Mouse (Mus musculus) MEL (cell line): ENCODE data around the gene Eif4g1. TPM values are rescaled to one million over a fixed set of nuclear protein-coding genes. Genes with fewer than 3 reads are reported as not detected.

Source experiments
- DNase-seq: peaks from one replicate; pipeline ENCODE4 v3.0.0; 2011; ENCODE audit warnings: low read depth, low spot score
- H3K27ac ChIP-seq: 2 replicates; pipeline ENCODE4 v1.5.1; 2012; ENCODE audit warnings: low read depth, mild to moderate bottlenecking, control low read depth, low read length, moderate library complexity; ENCODE audit not compliant: control insufficient read depth
- H3K27me3 ChIP-seq, 2 experiments: fragments of 150-350 bp in 1 of 2; sonication (generic) in 1 of 2; 2 replicates each; pipeline ENCODE4 v1.6.1; 2012; ENCODE audit warnings: low read length in 2 of 2, mild to moderate bottlenecking in 2 of 2, improper control_type of control experiment in 1 of 2, moderate library complexity in 1 of 2; ENCODE audit not compliant: insufficient read depth in 2 of 2, control insufficient read depth in 1 of 2
- H3K36me3 ChIP-seq, 2 experiments: 2 replicates each; pipeline ENCODE4 v1.6.1; 2012 to 2014; ENCODE audit warnings: low read length in 2 of 2, improper control_type of control experiment in 1 of 2, inconsistent platforms in 1 of 2, mild to moderate bottlenecking in 1 of 2; ENCODE audit not compliant: insufficient read depth in 2 of 2, control insufficient read depth in 1 of 2
- H3K4me1 ChIP-seq, 2 experiments: fragments of 150-350 bp in 1 of 2; sonication (generic) in 1 of 2; 2 replicates each; pipeline ENCODE4 v1.6.1; 2012; ENCODE audit warnings: low read length in 2 of 2, improper control_type of control experiment in 1 of 2, mild to moderate bottlenecking in 1 of 2; ENCODE audit not compliant: insufficient read depth in 2 of 2, control insufficient read depth in 1 of 2
- H3K4me3 ChIP-seq, 2 experiments: fragments of 150-350 bp in 1 of 2; sonication (generic) in 1 of 2; 2 replicates each; pipeline ENCODE4 v1.5.1; 2012; ENCODE audit warnings: low read depth in 2 of 2, low read length in 2 of 2, mild to moderate bottlenecking in 2 of 2, moderate library complexity in 2 of 2, control low read depth in 1 of 2, improper control_type of control experiment in 1 of 2; ENCODE audit not compliant: control insufficient read depth in 1 of 2, insufficient read depth in 1 of 2
- H3K79me2 ChIP-seq: 2 replicates; pipeline ENCODE4 v1.6.1; 2012; ENCODE audit warnings: mild to moderate bottlenecking, low read length, moderate library complexity; ENCODE audit not compliant: control insufficient read depth, poor library complexity, insufficient read depth
- H3K9ac ChIP-seq: 2 replicates; pipeline ENCODE4 v1.6.1; 2012; ENCODE audit warnings: low read depth, mild to moderate bottlenecking, control low read depth, low read length, moderate library complexity; ENCODE audit not compliant: control insufficient read depth, poor library complexity, severe bottlenecking
- H3K9me3 ChIP-seq: fragments of 150-350 bp; sonication (generic); replicated peaks from 2 replicates; pipeline ENCODE4 v1.6.1; 2012; ENCODE audit warnings: mild to moderate bottlenecking, low read length, improper control_type of control experiment, moderate library complexity; ENCODE audit not compliant: insufficient read depth
- BHLHE40 ChIP-seq: IDR thresholded peaks from 2 replicates; pipeline ENCODE4 v1.6.1; 2012; ENCODE audit warnings: low read depth, mild to moderate bottlenecking, inconsistent platforms, low read length, improper control_type of control experiment, borderline replicate concordance
- CHD1 ChIP-seq: IDR thresholded peaks from 2 replicates; pipeline ENCODE4 v1.6.1; 2012; ENCODE audit warnings: low read depth, mild to moderate bottlenecking, inconsistent platforms, low read length, improper control_type of control experiment
- CHD2 ChIP-seq: IDR thresholded peaks from 2 replicates; pipeline ENCODE4 v1.6.1; 2011; ENCODE audit warnings: low read length, improper control_type of control experiment
- CTCF ChIP-seq, 3 experiments: IDR thresholded peaks in 2 of 3; conservative IDR thresholded peaks in 1 of 3; 2 replicates each; pipeline ENCODE4 v1.5.1; 2011 to 2012; ENCODE audit warnings: low read length in 3 of 3, low read depth in 2 of 3, mild to moderate bottlenecking in 2 of 3, improper control_type of control experiment in 1 of 3, inconsistent platforms in 1 of 3, mixed read lengths in 1 of 3, moderate library complexity in 1 of 3; ENCODE audit not compliant: control insufficient read depth in 1 of 3, insufficient read depth in 1 of 3, poor library complexity in 1 of 3, severe bottlenecking in 1 of 3
- E2F4 ChIP-seq: IDR thresholded peaks from 2 replicates; pipeline ENCODE4 v1.6.1; 2011; ENCODE audit warnings: low read depth, low read length, improper control_type of control experiment, borderline replicate concordance
- ELF1 ChIP-seq: IDR thresholded peaks from 2 replicates; pipeline ENCODE4 v1.6.1; 2014; ENCODE audit warnings: low read depth, mild to moderate bottlenecking, inconsistent platforms, low read length, improper control_type of control experiment, moderate library complexity
- EP300 ChIP-seq, 2 experiments: IDR thresholded peaks; 2 replicates each; pipeline ENCODE4 v1.6.1; 2011; ENCODE audit warnings: improper control_type of control experiment in 2 of 2, low read length in 2 of 2, low read depth in 1 of 2, mild to moderate bottlenecking in 1 of 2
- ETS1 ChIP-seq: IDR thresholded peaks from 2 replicates; pipeline ENCODE4 v1.6.1; 2012; ENCODE audit warnings: low read depth, mild to moderate bottlenecking, inconsistent platforms, low read length, improper control_type of control experiment, moderate library complexity
- HCFC1 ChIP-seq: IDR thresholded peaks from 2 replicates; pipeline ENCODE4 v1.6.1; 2012; ENCODE audit warnings: low read depth, mild to moderate bottlenecking, inconsistent platforms, low read length, improper control_type of control experiment, moderate library complexity
- MEF2A ChIP-seq: IDR thresholded peaks from 2 replicates; pipeline ENCODE4 v1.6.1; 2014; ENCODE audit warnings: low read depth, mild to moderate bottlenecking, inconsistent platforms, low read length, improper control_type of control experiment; ENCODE audit not compliant: poor library complexity, insufficient replicate concordance, severe bottlenecking; ENCODE audit errors: extremely low read depth
- MYB ChIP-seq: IDR thresholded peaks from 2 replicates; pipeline ENCODE4 v1.6.1; 2011; ENCODE audit warnings: mild to moderate bottlenecking, low read depth, low read length, improper control_type of control experiment
- MYC ChIP-seq: IDR thresholded peaks from 2 replicates; pipeline ENCODE4 v1.6.1; 2011; ENCODE audit warnings: low read depth, mild to moderate bottlenecking, low read length, improper control_type of control experiment, moderate library complexity
- NELFE ChIP-seq: IDR thresholded peaks from 2 replicates; pipeline ENCODE4 v1.6.1; 2011; ENCODE audit warnings: low read depth, low read length, improper control_type of control experiment
- NRF1 ChIP-seq: IDR thresholded peaks from 2 replicates; pipeline ENCODE4 v1.6.1; 2014; ENCODE audit warnings: low read depth, mild to moderate bottlenecking, inconsistent platforms, low read length, improper control_type of control experiment, moderate library complexity; ENCODE audit not compliant: poor library complexity, insufficient read depth, severe bottlenecking
- POLR2A ChIP-seq, 2 experiments: IDR thresholded peaks; 2 replicates each; pipeline ENCODE4 v1.6.1; 2011 to 2012; ENCODE audit warnings: low read length in 2 of 2, mild to moderate bottlenecking in 2 of 2, control low read depth in 1 of 2, improper control_type of control experiment in 1 of 2, low read depth in 1 of 2, moderate library complexity in 1 of 2; ENCODE audit not compliant: control insufficient read depth in 1 of 2, insufficient read depth in 1 of 2, poor library complexity in 1 of 2
- POLR2AphosphoS2 ChIP-seq: IDR thresholded peaks from 2 replicates; pipeline ENCODE4 v1.6.1; 2011; ENCODE audit warnings: low read length, improper control_type of control experiment
- RAD21 ChIP-seq: IDR thresholded peaks from 2 replicates; pipeline ENCODE4 v1.6.1; 2011; ENCODE audit warnings: mild to moderate bottlenecking, low read depth, low read length, improper control_type of control experiment
- RCOR1 ChIP-seq: IDR thresholded peaks from 2 replicates; pipeline ENCODE4 v1.6.1; 2012; ENCODE audit warnings: low read depth, mild to moderate bottlenecking, inconsistent platforms, low read length, improper control_type of control experiment
- SIN3A ChIP-seq: IDR thresholded peaks from 2 replicates; pipeline ENCODE4 v1.6.1; 2012; ENCODE audit warnings: low read length, improper control_type of control experiment, inconsistent platforms
- SMC3 ChIP-seq: IDR thresholded peaks from 2 replicates; pipeline ENCODE4 v1.6.1; 2011; ENCODE audit warnings: low read depth, low read length, improper control_type of control experiment
- TAL1 ChIP-seq: IDR thresholded peaks from 2 replicates; pipeline ENCODE4 v1.6.1; 2012; ENCODE audit warnings: mild to moderate bottlenecking, inconsistent platforms, low read length, moderate library complexity, mixed read lengths
- TBP ChIP-seq: IDR thresholded peaks from 2 replicates; pipeline ENCODE4 v1.8.0; 2011; ENCODE audit warnings: low read depth, low read length, improper control_type of control experiment
- TCF12 ChIP-seq: IDR thresholded peaks from 2 replicates; pipeline ENCODE4 v1.6.1; 2014; ENCODE audit warnings: low read depth, mild to moderate bottlenecking, inconsistent platforms, low read length, improper control_type of control experiment, moderate library complexity
- UBTF ChIP-seq: IDR thresholded peaks from 2 replicates; pipeline ENCODE4 v1.6.1; 2012; ENCODE audit warnings: low read depth, mild to moderate bottlenecking, inconsistent platforms, low read length, improper control_type of control experiment, moderate library complexity, borderline replicate concordance; ENCODE audit not compliant: insufficient read depth
- USF1 ChIP-seq: IDR thresholded peaks from 2 replicates; pipeline ENCODE4 v1.6.1; 2014; ENCODE audit warnings: low read depth, mild to moderate bottlenecking, inconsistent platforms, low read length, improper control_type of control experiment, moderate library complexity
- USF2 ChIP-seq, 2 experiments: IDR thresholded peaks; 2 replicates each; pipeline ENCODE4 v1.6.1; 2011 to 2012; ENCODE audit warnings: improper control_type of control experiment in 2 of 2, low read length in 2 of 2, borderline replicate concordance in 1 of 2, inconsistent platforms in 1 of 2, low read depth in 1 of 2, mild to moderate bottlenecking in 1 of 2; ENCODE audit not compliant: insufficient read depth in 1 of 2
- ZC3H11A ChIP-seq: IDR thresholded peaks from 2 replicates; pipeline ENCODE4 v1.6.1; 2012; ENCODE audit warnings: low read depth, mild to moderate bottlenecking, inconsistent platforms, low read length, improper control_type of control experiment
- ZMIZ1 ChIP-seq: IDR thresholded peaks from 2 replicates; pipeline ENCODE4 v1.6.1; 2012; ENCODE audit warnings: low read depth, mild to moderate bottlenecking, inconsistent platforms, low read length, improper control_type of control experiment, moderate library complexity
- polyA plus RNA-seq, 2 experiments: library from polyadenylated mRNA; stranded (reverse) in 1 of 2; unstranded in 1 of 2; fragments of >175 nt in 1 of 2; fragments of >200 nt in 1 of 2; gene quantifications; 2 replicates each; pipeline versions ENCODE4 v1.2.1 to v1.2.4; 2012; ENCODE audit warnings: low replicate concordance in 2 of 2, low read depth in 1 of 2; ENCODE audit not compliant: insufficient read length in 2 of 2, insufficient read depth in 1 of 2, missing spikeins in 1 of 2
- total RNA-seq: library from RNA; depleted of rRNA; stranded (reverse); fragments of 300-350 nt; gene quantifications from 2 replicates; pipeline ENCODE4 v1.2.3, GENCODE M21; 2012

The Eif4g1 gene
- total and polyA plus RNA-seq, 3 experiments: 327 to 436 (median 409) TPM

- peaks cover 0 to 34% of the 10 kb centered on the region in 2 experiments; a peak in 2 of 4 replicates for H3K36me3 ChIP-seq
- H3K9ac ChIP-seq: no peak overlapping the region
- no peaks in the 10 kb centered on the region for H3K9me3 ChIP-seq
- TF ChIP-seq E2F4: no peak
- no peak for TF ChIP-seq ELF1
- TF ChIP-seq BHLHE40: no peak
- TF ChIP-seq HCFC1: no peak
- TF ChIP-seq SMC3: no peak
- no peak for TF ChIP-seq NELFE
- TF ChIP-seq POLR2A (IDR thresholded peaks at IDR 0.05; ENCODE audit: control insufficient read depth in 1 of 2, insufficient read depth in 1 of 2, low read depth in 1 of 2, low read length in 2 of 2, poor library complexity in 1 of 2): no peak
- TF ChIP-seq USF2 (IDR thresholded peaks at IDR 0.05; ENCODE audit: borderline replicate concordance in 1 of 2, insufficient read depth in 1 of 2, low read depth in 1 of 2, low read length in 2 of 2): no peak
- TF ChIP-seq TBP: no peak
- TF ChIP-seq POLR2AphosphoS2: no peak
- TF ChIP-seq USF1: no peak
- TF ChIP-seq RAD21: no peak
- no peak for TF ChIP-seq TAL1
- no peak for TF ChIP-seq CHD2
- no peak for TF ChIP-seq NRF1
- H3K4me3 ChIP-seq: no peak overlapping the region
- DNase-seq: no peak
- no peaks in the 10 kb centered on the region for H3K79me2 ChIP-seq
- no peaks in the 10 kb centered on the region for H3K27me3 ChIP-seq
- H3K4me1 ChIP-seq: peaks cover 15 to 33% of the 10 kb centered on the region in 2 experiments
- H3K27ac ChIP-seq: 0 out of 2 replicates have a peak overlapping the region, but pooled peaks have one; percentile 2
Observed at GRCm38 (mm10) chr16:20703071-20703470, 35.0 kb downstream of the Eif4g1 start.

GRCm38 (mm10) chr16:20703699-20704400 is 35.7 kb downstream of the Eif4g1 start:
- DNase-seq: peak; percentile 59
- Histone ChIP-seq H3K4me1 (peaks cover 15 to 33% of the 10 kb centered on the region in 2 experiments), H3K9me3 (no peaks in the 10 kb centered on the region), H3K27ac (peak overlapping the region; percentile 32), H3K4me3 (no peak overlapping the region), H3K36me3 (peaks cover 0 to 34% of the 10 kb centered on the region in 2 experiments; a peak in 2 of 4 replicates), H3K79me2 (no peaks in the 10 kb centered on the region), H3K9ac (no peak overlapping the region), H3K27me3 (no peaks in the 10 kb centered on the region)
- TF ChIP-seq USF2 (IDR thresholded peaks at IDR 0.05; ENCODE audit: borderline replicate concordance in 1 of 2, insufficient read depth in 1 of 2, low read depth in 1 of 2, low read length in 2 of 2): no peak
- TF ChIP-seq RAD21: no peak
- no peak for TF ChIP-seq CTCF (IDR thresholded peaks at IDR 0.05 in 2 of 3, conservative IDR thresholded peaks at IDR 0.05 in 1 of 3; ENCODE audit: control insufficient read depth in 1 of 3, insufficient read depth in 1 of 3, low read depth in 2 of 3, low read length in 3 of 3, poor library complexity in 1 of 3, severe bottlenecking in 1 of 3)
- no peak for TF ChIP-seq ZMIZ1
- TF ChIP-seq TCF12: peak; percentile 52; the same call in 1 of the 2 replicates
- no peak for TF ChIP-seq USF1
- TF ChIP-seq EP300 (IDR thresholded peaks at IDR 0.05; ENCODE audit: low read depth in 1 of 2, low read length in 2 of 2): peak; percentile 39 to 74; a peak in 3 of 4 replicates
- TF ChIP-seq TAL1: peak; percentile 49
- TF ChIP-seq UBTF: no peak
- TF ChIP-seq RCOR1: no peak
- TF ChIP-seq MYB: no peak
- peak; percentile 43 for TF ChIP-seq SIN3A
- no peak for TF ChIP-seq CHD1
- TF ChIP-seq MEF2A: no peak
- no peak for TF ChIP-seq ZC3H11A
- peak; percentile 71; the same call in 1 of the 2 replicates for TF ChIP-seq ETS1
- TF ChIP-seq NRF1: no peak
- TF ChIP-seq HCFC1: no peak
- TF ChIP-seq BHLHE40: no peak
- TF ChIP-seq MYC: no peak
- no peak for TF ChIP-seq POLR2A (IDR thresholded peaks at IDR 0.05; ENCODE audit: control insufficient read depth in 1 of 2, insufficient read depth in 1 of 2, low read depth in 1 of 2, low read length in 2 of 2, poor library complexity in 1 of 2)
- TF ChIP-seq ELF1: no peak
- TF ChIP-seq E2F4: no peak
